Mouse (Mus musculus) MEL (cell line): ENCODE results near the gene Arid3b.

Source experiments
- BHLHE40 ChIP-seq: IDR thresholded peaks from 2 replicates; pipeline ENCODE4 v1.6.1; 2012; ENCODE audit warnings: low read depth, mild to moderate bottlenecking, inconsistent platforms, low read length, improper control_type of control experiment, borderline replicate concordance
- CHD1 ChIP-seq: IDR thresholded peaks from 2 replicates; pipeline ENCODE4 v1.6.1; 2012; ENCODE audit warnings: low read depth, mild to moderate bottlenecking, inconsistent platforms, low read length, improper control_type of control experiment
- CTCF ChIP-seq, 3 experiments: IDR thresholded peaks in 2 of 3; conservative IDR thresholded peaks in 1 of 3; 2 replicates each; pipeline ENCODE4 v1.5.1; 2011 to 2012; ENCODE audit warnings: low read length in 3 of 3, low read depth in 2 of 3, mild to moderate bottlenecking in 2 of 3, improper control_type of control experiment in 1 of 3, inconsistent platforms in 1 of 3, mixed read lengths in 1 of 3, moderate library complexity in 1 of 3; ENCODE audit not compliant: control insufficient read depth in 1 of 3, insufficient read depth in 1 of 3, poor library complexity in 1 of 3, severe bottlenecking in 1 of 3
- EP300 ChIP-seq, 2 experiments: IDR thresholded peaks; 2 replicates each; pipeline ENCODE4 v1.6.1; 2011; ENCODE audit warnings: improper control_type of control experiment in 2 of 2, low read length in 2 of 2, low read depth in 1 of 2, mild to moderate bottlenecking in 1 of 2
- ETS1 ChIP-seq: IDR thresholded peaks from 2 replicates; pipeline ENCODE4 v1.6.1; 2012; ENCODE audit warnings: low read depth, mild to moderate bottlenecking, inconsistent platforms, low read length, improper control_type of control experiment, moderate library complexity
- GATA1 ChIP-seq: IDR thresholded peaks from 2 replicates; pipeline ENCODE4 v1.6.1; 2011; ENCODE audit warnings: low read depth, low read length, improper control_type of control experiment
- MAX ChIP-seq: IDR thresholded peaks from 2 replicates; pipeline ENCODE4 v1.6.1; 2011; ENCODE audit warnings: low read length, improper control_type of control experiment
- POLR2A ChIP-seq, 2 experiments: IDR thresholded peaks; 2 replicates each; pipeline ENCODE4 v1.6.1; 2011 to 2012; ENCODE audit warnings: low read length in 2 of 2, mild to moderate bottlenecking in 2 of 2, control low read depth in 1 of 2, improper control_type of control experiment in 1 of 2, low read depth in 1 of 2, moderate library complexity in 1 of 2; ENCODE audit not compliant: control insufficient read depth in 1 of 2, insufficient read depth in 1 of 2, poor library complexity in 1 of 2
- RAD21 ChIP-seq: IDR thresholded peaks from 2 replicates; pipeline ENCODE4 v1.6.1; 2011; ENCODE audit warnings: mild to moderate bottlenecking, low read depth, low read length, improper control_type of control experiment
- RCOR1 ChIP-seq: IDR thresholded peaks from 2 replicates; pipeline ENCODE4 v1.6.1; 2012; ENCODE audit warnings: low read depth, mild to moderate bottlenecking, inconsistent platforms, low read length, improper control_type of control experiment
- ZC3H11A ChIP-seq: IDR thresholded peaks from 2 replicates; pipeline ENCODE4 v1.6.1; 2012; ENCODE audit warnings: low read depth, mild to moderate bottlenecking, inconsistent platforms, low read length, improper control_type of control experiment
- ZMIZ1 ChIP-seq: IDR thresholded peaks from 2 replicates; pipeline ENCODE4 v1.6.1; 2012; ENCODE audit warnings: low read depth, mild to moderate bottlenecking, inconsistent platforms, low read length, improper control_type of control experiment, moderate library complexity

DNA sequence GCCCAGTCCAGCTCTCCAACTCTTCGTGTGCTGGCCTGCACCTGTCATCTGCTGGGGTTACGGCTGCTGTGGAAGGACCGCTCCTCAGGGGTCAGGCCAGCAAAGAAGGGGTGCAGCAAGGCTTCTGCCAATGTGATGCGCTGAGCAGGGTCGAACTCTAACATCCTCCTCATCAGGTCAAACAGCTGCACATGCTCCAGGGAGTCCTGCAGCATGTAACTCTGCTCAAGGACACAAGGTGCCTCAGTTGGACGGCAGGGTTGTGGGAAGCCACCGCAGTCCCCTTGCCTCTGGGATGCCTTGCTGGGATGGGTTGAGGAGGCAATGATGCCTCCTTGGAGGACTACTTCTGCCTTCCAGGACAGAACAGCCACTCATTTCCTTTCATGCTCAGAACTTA is 85.7 kb downstream of the Arid3b start:
- no peak for TF ChIP-seq CTCF (IDR thresholded peaks at IDR 0.05 in 2 of 3, conservative IDR thresholded peaks at IDR 0.05 in 1 of 3; ENCODE audit: control insufficient read depth in 1 of 3, insufficient read depth in 1 of 3, low read depth in 2 of 3, low read length in 3 of 3, poor library complexity in 1 of 3, severe bottlenecking in 1 of 3)
- TF ChIP-seq POLR2A (IDR thresholded peaks at IDR 0.05; ENCODE audit: control insufficient read depth in 1 of 2, insufficient read depth in 1 of 2, low read depth in 1 of 2, low read length in 2 of 2, poor library complexity in 1 of 2): no peak; a peak in 1 of 4 replicates
- TF ChIP-seq EP300 (IDR thresholded peaks at IDR 0.05; ENCODE audit: low read depth in 1 of 2, low read length in 2 of 2): no peak
- no peak for TF ChIP-seq ZC3H11A
- TF ChIP-seq ZMIZ1: 0 out of 2 replicates have a peak, but pooled peaks have one; percentile 38
- TF ChIP-seq ETS1: no peak
- no peak for TF ChIP-seq RAD21
- TF ChIP-seq MAX: no peak
- TF ChIP-seq BHLHE40: no peak
- TF ChIP-seq CHD1: no peak
- no peak for TF ChIP-seq GATA1
- no peak for TF ChIP-seq RCOR1
